Mouse (Mus musculus) embryonic facial prominence, embryonic 11.5 days (tissue): ENCODE measurements around the gene Ndufs3. TPM values are rescaled to one million over a fixed set of nuclear protein-coding genes. Genes with fewer than 3 reads are reported as not detected.

Experiments used
- ATAC-seq: fragments of 200-750 bp; cut with Nextera tagmentation; replicated peaks from 2 replicates; pipeline ENCODE4 v1.8.0; 2017; ENCODE audit warnings: low read depth; ENCODE audit not compliant: insufficient number of reproducible peaks, low FRiP score, low TSS enrichment
- DNase-seq: peaks from one replicate; pipeline ENCODE4 v3.0.0-alpha.2; 2015; ENCODE audit warnings: low spot score
- H3K27ac ChIP-seq: fragments of 300-500 bp; sonication (generic); replicated peaks from 2 replicates; pipeline ENCODE4 v1.5.1; 2014; ENCODE audit warnings: mild to moderate bottlenecking, low read depth, low read length, control low read depth
- H3K27me3 ChIP-seq: fragments of 300-500 bp; sonication (generic); 2 replicates; pipeline ENCODE4 v1.6.1; 2014; ENCODE audit warnings: mild to moderate bottlenecking, low read length, moderate library complexity, mixed read lengths; ENCODE audit not compliant: control insufficient read depth, insufficient read depth
- H3K36me3 ChIP-seq: fragments of 300-500 bp; sonication (generic); replicated peaks from 2 replicates; pipeline ENCODE4 v1.6.1; 2014; ENCODE audit warnings: low read depth, mild to moderate bottlenecking, low read length, moderate library complexity, mixed read lengths; ENCODE audit not compliant: control insufficient read depth, insufficient read depth
- H3K4me1 ChIP-seq: fragments of 300-500 bp; sonication (generic); 2 replicates; pipeline ENCODE4 v1.6.1; 2014; ENCODE audit warnings: low read length, mixed read lengths; ENCODE audit not compliant: control insufficient read depth, insufficient read depth
- H3K4me2 ChIP-seq: fragments of 300-500 bp; sonication (generic); 2 replicates; pipeline ENCODE4 v1.6.1; 2014; ENCODE audit warnings: low read depth, mild to moderate bottlenecking, control low read depth, low read length, moderate library complexity
- H3K4me3 ChIP-seq: fragments of 300-500 bp; sonication (generic); 2 replicates; pipeline ENCODE4 v1.5.1; 2014; ENCODE audit warnings: low read depth, low read length, control low read depth
- H3K9ac ChIP-seq: fragments of 300-500 bp; sonication (generic); replicated peaks from 2 replicates; pipeline ENCODE4 v1.6.1; 2014; ENCODE audit warnings: mild to moderate bottlenecking, control low read depth, low read length
- H3K9me3 ChIP-seq: fragments of 300-500 bp; sonication (generic); replicated peaks from 2 replicates; pipeline ENCODE4 v1.6.1; 2016; ENCODE audit warnings: mild to moderate bottlenecking, low read length, inconsistent platforms, mixed read lengths; ENCODE audit not compliant: control insufficient read depth
- whole genome bisulfite sequencing: fragments of 180-500 bp; shearing (Covaris S2); extraction: QIAGEN DNeasy Blood & Tissue Kit; methylation state at CpG from one replicate; pipeline ENCODE4 v1.1.7; 2014; 5-methylcytosine and 5-hydroxymethylcytosine counted together
- polyA plus RNA-seq: library from polyadenylated mRNA; unstranded; fragments of >200 nt; fragmentation: Nextera tagmentation; extraction: Ambion mirVana; gene quantifications from 2 replicates; pipeline ENCODE4 v1.2.1, GENCODE M21; 2014

The Ndufs3 gene
- polyA plus RNA-seq, 1 experiment from 2014 or later: 227 TPM

- WGBS: 83% methylated on average over 5 of the region's 5 CpGs
- ATAC-seq: no peak
- no peak overlapping the region for H3K4me2 ChIP-seq
- no peak overlapping the region for H3K4me3 ChIP-seq
- H3K9me3 ChIP-seq: no peaks in the 10 kb centered on the region
- no peaks in the 10 kb centered on the region for H3K36me3 ChIP-seq
- H3K4me1 ChIP-seq: no peaks in the 10 kb centered on the region
- no peak overlapping the region for H3K27ac ChIP-seq
- DNase-seq: no peak
- H3K9ac ChIP-seq: no peak overlapping the region
- no peaks in the 10 kb centered on the region for H3K27me3 ChIP-seq
These were observed 59.4 kb downstream of the Ndufs3 start for GRCm38 (mm10) chr2:90845234-90845633.

Other genes with a start within 250 kb of the Ndufs3 start
- gene Nup160, start 227.6 kb downstream of the Ndufs3 start, polyA plus RNA-seq: 69.9 and 74.3 TPM in 2 replicates
- gene Fnbp4, start 159.5 kb downstream of the Ndufs3 start, polyA plus RNA-seq: 83.9 and 86.7 TPM in 2 replicates
- 0.91 and 1.3 TPM in 2 replicates for gene Agbl2, start 122.1 kb downstream of the Ndufs3 start, polyA plus RNA-seq
- gene Mtch2, start 57.7 kb downstream of the Ndufs3 start, polyA plus RNA-seq: 239 and 261 TPM in 2 replicates
- gene C1qtnf4, start 19.0 kb downstream of the Ndufs3 start, polyA plus RNA-seq: 12.8 and 13.7 TPM in 2 replicates
- gene Kbtbd4, start 87 bp downstream of the Ndufs3 start, polyA plus RNA-seq: 51.4 and 53.1 TPM in 2 replicates
- gene Celf1, start 35.6 kb upstream of the Ndufs3 start, polyA plus RNA-seq: 76.6 and 81.3 TPM in 2 replicates
- 3.5 and 4.5 TPM in 2 replicates for gene Rapsn, start 130.8 kb upstream of the Ndufs3 start, polyA plus RNA-seq
- gene Psmc3, start 149.2 kb upstream of the Ndufs3 start, polyA plus RNA-seq: 388 and 406 TPM in 2 replicates
- gene Slc39a13, start 165.6 kb upstream of the Ndufs3 start, polyA plus RNA-seq: 22.0 and 22.1 TPM in 2 replicates
- gene Spi1, start 177.6 kb upstream of the Ndufs3 start, polyA plus RNA-seq: 3.0 and 3.6 TPM in 2 replicates
- 0.25 and 1.6 TPM in 2 replicates for gene Mybpc3, start 213.3 kb upstream of the Ndufs3 start, polyA plus RNA-seq